Mouse (Mus musculus): ENCODE measurements around the gene Vmn2r50. TPM values are rescaled to one million over a fixed set of nuclear protein-coding genes. Genes with fewer than 3 reads are reported as not detected.

Gene Vmn2r50
- not detected for polyA plus RNA-seq (2014; fragmentation: Illumina TruSeq; extraction: RNeasy Lipid Tissue Mini Kit (QIAGEN cat#74804))

DNA sequence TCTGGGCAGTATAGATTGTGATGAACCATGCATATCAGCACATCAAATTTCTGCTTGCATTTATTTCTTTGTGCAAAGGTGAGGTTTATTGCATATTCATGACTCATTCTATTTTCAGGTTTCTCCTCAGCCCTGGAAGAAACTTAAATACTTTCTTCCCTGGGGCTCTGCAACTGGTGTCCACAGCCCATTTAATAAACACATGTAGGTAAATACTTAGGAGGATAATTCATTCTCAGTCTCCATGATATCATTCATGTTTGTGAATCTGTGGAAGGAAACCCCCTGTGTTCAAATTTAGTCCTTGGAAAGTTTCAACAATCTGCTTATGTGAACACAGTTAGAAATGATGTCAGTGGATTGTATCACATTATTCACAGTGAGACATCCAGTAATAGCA, at the start of gene Vmn2r50:
TSS of gene Vmn2r50 (minus strand) at position 101 of the 400 bp plus-strand sequence.

DNA sequence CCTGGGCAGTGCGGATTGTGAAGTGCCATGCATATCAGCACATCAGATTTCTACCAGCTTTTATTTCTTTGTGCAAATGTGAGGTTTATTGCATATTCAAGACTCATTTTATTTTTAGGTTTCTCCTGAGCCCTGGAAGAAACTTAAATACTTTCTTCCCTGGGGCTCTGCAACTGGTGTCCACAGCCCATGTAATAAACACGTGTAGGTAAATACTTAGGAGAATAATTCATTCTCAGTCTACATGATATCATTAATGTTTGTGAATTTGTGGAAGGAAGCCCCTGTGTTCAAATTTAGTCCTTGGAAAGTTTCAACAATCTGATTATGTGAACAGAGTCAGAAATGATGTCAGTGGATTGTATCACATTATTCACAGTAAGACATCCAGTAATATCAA, 60.9 kb downstream of the Vmn2r50 start, which contains the start of gene Vmn2r49:
TSS of gene Vmn2r49 (minus strand) at position 101 of the 400 bp plus-strand sequence.

Other genes with a start within 250 kb of the Vmn2r50 start
- not detected for gene Vmn2r47, start 212.0 kb downstream of the Vmn2r50 start, polyA plus RNA-seq (2014; fragmentation: Illumina TruSeq; extraction: RNeasy Lipid Tissue Mini Kit (QIAGEN cat#74804))
- not detected for gene Vmn2r48, start 99.7 kb downstream of the Vmn2r50 start, polyA plus RNA-seq (2014; fragmentation: Illumina TruSeq; extraction: RNeasy Lipid Tissue Mini Kit (QIAGEN cat#74804))
- not detected for gene Vmn2r49, start 61.0 kb downstream of the Vmn2r50 start, polyA plus RNA-seq (2014; fragmentation: Illumina TruSeq; extraction: RNeasy Lipid Tissue Mini Kit (QIAGEN cat#74804))
- 1.3 TPM for gene Vmn2r51, start 52.4 kb upstream of the Vmn2r50 start, polyA plus RNA-seq (2014; fragmentation: Illumina TruSeq; extraction: RNeasy Lipid Tissue Mini Kit (QIAGEN cat#74804))
- gene Vmn2r52, start 123.3 kb upstream of the Vmn2r50 start, polyA plus RNA-seq (2014; fragmentation: Illumina TruSeq; extraction: RNeasy Lipid Tissue Mini Kit (QIAGEN cat#74804)), result not detected
- not detected for gene Vmn1r66, start 224.7 kb upstream of the Vmn2r50 start, polyA plus RNA-seq (2014; fragmentation: Illumina TruSeq; extraction: RNeasy Lipid Tissue Mini Kit (QIAGEN cat#74804))

All from ovary, adult 10 weeks (tissue).